Mouse (Mus musculus): ENCODE results near the gene Taldo1. TPM values are rescaled to one million over a fixed set of nuclear protein-coding genes. Genes with fewer than 3 reads are reported as not detected.

Gene Taldo1
- 166 and 175 TPM in 2 replicates for total RNA-seq (2014; rRNA removed)
- polyA plus RNA-seq (2015; fragmentation: Nextera tagmentation; extraction: Ambion mirVana), result 245 and 255 TPM in 2 replicates

DNA sequence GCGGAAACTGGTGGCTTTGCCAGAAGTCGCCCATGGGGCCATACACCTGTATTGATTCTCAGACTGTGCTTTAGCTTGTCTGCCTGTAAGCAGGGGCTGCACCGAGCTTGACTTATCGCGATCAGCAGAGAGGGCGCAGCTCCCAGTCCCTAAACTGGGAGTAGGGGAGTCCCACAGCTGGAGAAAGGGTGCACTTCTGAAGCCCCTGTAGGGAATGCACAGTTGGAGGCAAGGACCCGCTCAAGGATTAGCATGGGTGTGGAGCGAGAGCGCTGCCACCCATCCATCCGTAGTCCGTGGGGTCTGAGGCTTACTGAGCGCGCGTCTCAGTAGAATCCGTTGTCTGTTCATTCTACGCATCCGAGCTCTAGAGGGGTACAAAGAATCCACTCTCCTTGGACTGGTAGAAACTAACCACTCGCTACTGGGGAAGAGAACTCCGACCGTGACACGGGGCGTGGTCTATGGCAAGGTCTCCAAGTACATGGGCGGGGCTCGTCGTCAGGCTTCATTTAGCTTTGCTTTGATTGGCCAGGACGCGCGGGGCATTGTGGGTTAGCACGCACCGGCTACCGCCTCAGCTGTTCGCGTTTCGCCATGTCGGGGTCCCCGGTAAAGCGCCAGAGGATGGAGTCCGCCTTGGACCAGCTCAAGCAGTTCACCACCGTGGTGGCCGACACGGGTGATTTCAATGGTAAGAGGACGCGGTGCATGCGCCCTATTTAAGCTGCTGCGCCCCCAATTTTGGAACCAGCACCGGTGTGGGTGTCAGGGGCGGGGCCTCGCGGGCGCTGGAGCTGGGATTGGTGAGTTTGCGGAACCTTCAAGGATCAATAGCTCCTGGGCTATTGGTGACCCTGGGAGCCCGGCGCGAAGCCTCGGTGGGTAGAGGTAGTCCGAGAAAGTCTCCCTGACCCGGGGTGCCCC, at the start of gene Taldo1:
TSS of gene Taldo1 (plus strand) at position 575 of the 927 bp plus-strand sequence.
- no peaks in the 10 kb centered on the region for H3K27me3 ChIP-seq (ENCODE audit: insufficient read depth, low read length)
- H3K4me2 ChIP-seq (ENCODE audit: low read depth, low read length, poor library complexity, severe bottlenecking), result peak within 1 kb of the TSS; percentile 79
- peak within 1 kb of the TSS; percentile 82 for H3K27ac ChIP-seq (ENCODE audit: low read depth, low read length)
- ATAC-seq (ENCODE audit: low FRiP score), result peak; percentile 95
- DNase-seq (ENCODE audit: low spot score), result peak; percentile 96
- H3K9ac ChIP-seq (replicated peaks; ENCODE audit: low read length, poor library complexity, severe bottlenecking), result peak within 1 kb of the TSS; percentile 65
- H3K9me3 ChIP-seq (ENCODE audit: low read length), result no peaks in the 10 kb centered on the region
- peak within 1 kb of the TSS; percentile 68 for H3K4me3 ChIP-seq (ENCODE audit: low read depth, low read length)
- TF ChIP-seq CTCF (IDR thresholded peaks at IDR 0.05), result no peak
- peaks cover 8% of the 10 kb centered on the region; the same call in 1 of the 2 replicates for H3K4me1 ChIP-seq (ENCODE audit: insufficient read depth, low read length)
- WGBS, result under 1% methylated on average over 57 of the region's 57 CpGs
- H3K36me3 ChIP-seq (ENCODE audit: insufficient read depth, low read length), result peaks cover 7% of the 10 kb centered on the region

DNA sequence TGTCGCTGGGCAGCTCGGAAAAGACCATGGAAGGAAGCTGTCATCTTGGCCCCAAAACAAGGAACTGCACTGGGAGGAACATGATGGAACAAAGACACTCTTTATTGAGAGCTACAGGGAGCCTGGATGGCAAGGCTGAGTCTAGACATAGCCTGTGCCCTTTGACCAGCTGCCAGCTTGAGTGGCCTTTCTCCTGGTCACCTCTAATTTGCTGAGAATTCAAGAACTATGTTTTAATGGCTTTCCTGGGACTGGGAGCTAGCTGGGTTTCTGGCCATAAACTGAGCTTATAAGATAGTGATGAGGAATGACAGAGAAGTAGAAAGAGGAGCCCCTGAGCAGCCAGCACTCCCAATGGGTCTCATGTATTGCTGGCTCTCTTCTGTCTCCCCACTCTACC, 48.8 kb upstream of the Taldo1 start:
- Histone ChIP-seq H3K4me3 (ENCODE audit: low read depth, low read length) (no peak overlapping the region), H3K27ac (ENCODE audit: low read depth, low read length) (no peak overlapping the region), H3K36me3 (ENCODE audit: insufficient read depth, low read length) (no peaks in the 10 kb centered on the region), H3K4me1 (ENCODE audit: insufficient read depth, low read length) (no peaks in the 10 kb centered on the region), H3K9me3 (ENCODE audit: low read length) (no peaks in the 10 kb centered on the region), H3K4me2 (ENCODE audit: low read depth, low read length, poor library complexity, severe bottlenecking) (no peak overlapping the region), H3K9ac (replicated peaks; ENCODE audit: low read length, poor library complexity, severe bottlenecking) (no peak overlapping the region), H3K27me3 (ENCODE audit: insufficient read depth, low read length) (peaks cover 7% of the 10 kb centered on the region)
- no peak for TF ChIP-seq CTCF (IDR thresholded peaks at IDR 0.05)
- DNase-seq (ENCODE audit: low spot score), result no peak
- 39% methylated on average over 2 of the region's 2 CpGs for WGBS
- ATAC-seq (ENCODE audit: low FRiP score), result no peak

DNA sequence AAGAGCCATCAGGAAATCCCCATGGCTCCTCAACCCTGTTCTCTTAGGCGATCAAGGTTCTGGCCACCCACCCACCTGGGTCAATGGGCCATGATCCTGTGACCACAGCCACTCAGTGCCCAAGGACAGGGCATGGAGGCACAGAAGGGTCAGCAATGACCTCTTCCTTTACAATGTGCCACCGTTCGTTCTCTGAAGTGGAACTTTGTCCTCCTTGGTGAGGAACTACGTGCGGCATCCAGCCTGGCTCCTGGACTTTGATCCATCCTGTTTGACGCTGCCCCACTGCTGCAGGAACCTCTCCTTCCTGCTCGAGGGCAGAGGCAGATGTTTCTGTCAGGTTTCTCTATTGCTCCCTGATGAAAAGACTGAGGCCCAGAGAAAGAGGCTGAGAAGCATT, 48.3 kb upstream of the Taldo1 start:
- Histone ChIP-seq H3K4me2 (ENCODE audit: low read depth, low read length, poor library complexity, severe bottlenecking) (no peak overlapping the region), H3K9ac (replicated peaks; ENCODE audit: low read length, poor library complexity, severe bottlenecking) (no peak overlapping the region), H3K27me3 (ENCODE audit: insufficient read depth, low read length) (peaks cover 3% of the 10 kb centered on the region; the same call in 1 of the 2 replicates), H3K9me3 (ENCODE audit: low read length) (no peaks in the 10 kb centered on the region), H3K36me3 (ENCODE audit: insufficient read depth, low read length) (no peaks in the 10 kb centered on the region), H3K27ac (ENCODE audit: low read depth, low read length) (no peak overlapping the region), H3K4me1 (ENCODE audit: insufficient read depth, low read length) (no peaks in the 10 kb centered on the region), H3K4me3 (ENCODE audit: low read depth, low read length) (no peak overlapping the region)
- DNase-seq (ENCODE audit: low spot score) (no peak), ATAC-seq (ENCODE audit: low FRiP score) (no peak)
- no peak for TF ChIP-seq CTCF (IDR thresholded peaks at IDR 0.05)
- 73% methylated on average over 7 of the region's 7 CpGs for WGBS

DNA sequence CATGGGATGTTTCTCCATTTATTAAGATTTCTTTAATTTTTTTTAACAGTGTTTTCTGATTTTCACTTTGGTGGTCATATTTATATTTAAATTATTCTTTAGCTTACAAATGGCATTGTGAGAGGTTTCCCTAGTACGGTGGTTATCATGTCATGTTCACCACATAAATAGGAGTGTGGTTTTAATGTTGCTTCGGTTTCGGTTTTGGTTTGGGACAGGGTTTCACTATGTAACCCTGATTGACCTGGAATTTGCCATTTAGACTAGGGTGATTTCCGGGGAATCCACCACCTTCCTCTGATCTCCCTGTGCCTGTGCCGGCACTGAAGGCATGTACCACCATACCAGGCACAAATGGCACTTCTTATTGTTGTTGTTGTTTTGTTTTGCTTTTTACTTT, 47.2 kb upstream of the Taldo1 start:
- Histone ChIP-seq H3K9me3 (ENCODE audit: low read length) (no peaks in the 10 kb centered on the region), H3K27me3 (ENCODE audit: insufficient read depth, low read length) (no peaks in the 10 kb centered on the region), H3K4me3 (ENCODE audit: low read depth, low read length) (no peak overlapping the region), H3K4me2 (ENCODE audit: low read depth, low read length, poor library complexity, severe bottlenecking) (no peak overlapping the region), H3K4me1 (ENCODE audit: insufficient read depth, low read length) (no peaks in the 10 kb centered on the region), H3K9ac (replicated peaks; ENCODE audit: low read length, poor library complexity, severe bottlenecking) (no peak overlapping the region), H3K27ac (ENCODE audit: low read depth, low read length) (no peak overlapping the region), H3K36me3 (ENCODE audit: insufficient read depth, low read length) (no peaks in the 10 kb centered on the region)
- no peak for TF ChIP-seq CTCF (IDR thresholded peaks at IDR 0.05)
- 94% methylated on average over 5 of the region's 5 CpGs for WGBS
- no peak for ATAC-seq (ENCODE audit: low FRiP score)
- DNase-seq (ENCODE audit: low spot score), result no peak

DNA sequence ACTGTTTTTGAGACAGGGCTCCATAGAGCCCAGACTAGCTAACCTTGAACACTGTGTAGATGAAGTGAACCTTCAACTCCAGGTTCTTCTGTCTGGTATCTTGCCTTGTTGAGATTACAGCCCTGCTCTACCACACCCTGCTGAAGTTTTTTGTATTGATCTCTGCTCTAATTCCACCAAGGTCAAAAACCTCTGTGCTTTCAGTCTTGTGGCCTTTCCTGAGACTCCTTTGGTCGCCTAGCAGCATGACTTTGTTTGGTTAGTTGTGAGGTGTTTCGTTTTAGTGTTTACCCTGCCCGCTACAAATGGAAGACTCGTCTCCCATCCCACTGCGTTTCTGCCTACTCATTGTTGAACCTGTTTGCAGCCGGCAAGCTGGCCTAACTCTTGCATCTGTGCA, 40.9 kb upstream of the Taldo1 start:
- Histone ChIP-seq H3K9me3 (ENCODE audit: low read length) (no peaks in the 10 kb centered on the region), H3K27me3 (ENCODE audit: insufficient read depth, low read length) (no peaks in the 10 kb centered on the region), H3K9ac (replicated peaks; ENCODE audit: low read length, poor library complexity, severe bottlenecking) (no peak overlapping the region), H3K36me3 (ENCODE audit: insufficient read depth, low read length) (no peaks in the 10 kb centered on the region), H3K4me1 (ENCODE audit: insufficient read depth, low read length) (peaks cover 6% of the 10 kb centered on the region; the same call in 1 of the 2 replicates), H3K4me3 (ENCODE audit: low read depth, low read length) (no peak overlapping the region), H3K4me2 (ENCODE audit: low read depth, low read length, poor library complexity, severe bottlenecking) (no peak overlapping the region), H3K27ac (ENCODE audit: low read depth, low read length) (no peak overlapping the region)
- TF ChIP-seq CTCF (IDR thresholded peaks at IDR 0.05), result no peak
- 79% methylated on average over 6 of the region's 6 CpGs for WGBS
- DNase-seq (ENCODE audit: low spot score) (no peak), ATAC-seq (ENCODE audit: low FRiP score) (no peak)

DNA sequence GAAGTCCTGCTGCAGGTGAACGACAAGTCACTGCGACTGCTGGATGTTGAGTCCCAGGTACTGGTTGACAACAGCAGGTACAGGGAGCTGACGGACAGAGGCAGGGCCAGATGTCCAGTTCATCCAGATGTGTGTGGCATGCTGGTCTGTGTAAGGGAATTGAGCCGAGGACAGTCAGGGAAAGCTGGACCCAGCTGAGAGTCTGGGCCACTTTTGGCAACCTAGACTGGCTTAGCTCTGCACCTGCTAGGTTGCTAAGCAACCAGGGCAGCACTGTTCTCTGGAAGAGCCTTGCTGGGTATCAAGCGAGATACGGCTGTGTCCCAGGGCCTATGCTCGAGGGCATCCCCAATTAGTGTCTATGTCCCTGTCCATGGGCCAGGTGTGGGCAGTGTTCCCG, 36.9 kb upstream of the Taldo1 start:
- Histone ChIP-seq H3K9ac (replicated peaks; ENCODE audit: low read length, poor library complexity, severe bottlenecking) (no peak overlapping the region), H3K27me3 (ENCODE audit: insufficient read depth, low read length) (no peaks in the 10 kb centered on the region), H3K4me3 (ENCODE audit: low read depth, low read length) (no peak overlapping the region), H3K36me3 (ENCODE audit: insufficient read depth, low read length) (no peaks in the 10 kb centered on the region), H3K4me2 (ENCODE audit: low read depth, low read length, poor library complexity, severe bottlenecking) (no peak overlapping the region), H3K4me1 (ENCODE audit: insufficient read depth, low read length) (peaks cover 6% of the 10 kb centered on the region; the same call in 1 of the 2 replicates), H3K27ac (ENCODE audit: low read depth, low read length) (peak overlapping the region; percentile 43; the same call in 1 of the 2 replicates), H3K9me3 (ENCODE audit: low read length) (no peaks in the 10 kb centered on the region)
- WGBS, result 45% methylated on average over 8 of the region's 8 CpGs
- peak; percentile 69 for DNase-seq (ENCODE audit: low spot score)
- TF ChIP-seq CTCF (IDR thresholded peaks at IDR 0.05), result no peak
- ATAC-seq (ENCODE audit: low FRiP score), result peak; percentile 60; the same call in 1 of the 2 replicates
